Mouse (Mus musculus) liver, embryonic 14.5 days (tissue): Measurements from ENCODE around the gene Pde4d.

Experiments used
- CTCF ChIP-seq: IDR thresholded peaks from 2 replicates; pipeline ENCODE4 v1.5.1; 2016; ENCODE audit warnings: antibody characterized with exemption, low read depth, control low read depth
- EP300 ChIP-seq: IDR thresholded peaks from 2 replicates; pipeline ENCODE4 v1.6.1; 2016; ENCODE audit warnings: antibody characterized with exemption, low read depth

DNA sequence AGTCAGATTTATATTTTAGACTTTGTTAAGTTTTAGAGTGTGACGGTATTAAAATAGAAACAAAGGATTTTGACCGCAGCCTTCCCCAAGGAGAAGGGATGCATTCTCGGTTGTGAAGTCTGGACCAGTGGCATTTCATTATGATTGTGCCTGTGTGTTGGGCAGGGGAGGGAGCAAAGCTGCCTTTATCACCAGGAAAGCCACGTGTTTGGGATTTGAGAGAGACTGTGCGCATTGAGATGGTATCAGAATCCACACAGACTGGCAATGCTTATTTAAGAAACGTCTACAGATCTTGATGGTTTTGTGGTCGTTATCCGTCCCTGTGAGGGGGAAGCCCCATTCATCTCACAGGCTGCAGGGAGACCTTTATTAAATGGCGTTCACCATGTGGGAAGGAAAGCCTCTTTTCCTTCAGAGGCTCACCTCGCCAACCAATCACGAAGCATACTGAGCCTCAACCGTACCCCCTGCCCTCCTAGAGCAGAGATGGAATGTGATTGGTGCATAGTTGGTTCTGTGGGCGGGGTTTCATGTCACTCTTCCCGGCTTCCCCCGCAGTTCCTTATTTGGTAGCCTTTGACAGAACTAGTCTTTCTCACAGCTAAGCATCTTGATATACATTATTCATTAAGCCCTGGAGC, 1476.7 kb downstream of the Pde4d start:
- TF ChIP-seq CTCF, result no peak
- no peak for TF ChIP-seq EP300
